Mouse (Mus musculus) gastrocnemius, postnatal 14 days (tissue): ENCODE results near the gene Ilf2. TPM values are rescaled to one million over a fixed set of nuclear protein-coding genes. Genes with fewer than 3 reads are reported as not detected.

Experiments
- DNase-seq: peaks from one replicate; pipeline ENCODE4 v3.0.0; 2021; ENCODE audit warnings: mixed read lengths
- intact Hi-C: fragments of 180-260 bp; cut with DNase I; formaldehyde crosslinking; loops from one replicate; pipeline ENCODE4 v1.15.1; 2025; ENCODE audit warnings: low total_unique reads
- total RNA-seq, 2 experiments: library from RNA; stranded (reverse); gene quantifications; 2 replicates each; pipeline ENCODE4 v1.2.3; 2021

Gene Ilf2
- total RNA-seq, 2 experiments from 2014 or later, result 32.6 to 35.9 TPM

DNA sequence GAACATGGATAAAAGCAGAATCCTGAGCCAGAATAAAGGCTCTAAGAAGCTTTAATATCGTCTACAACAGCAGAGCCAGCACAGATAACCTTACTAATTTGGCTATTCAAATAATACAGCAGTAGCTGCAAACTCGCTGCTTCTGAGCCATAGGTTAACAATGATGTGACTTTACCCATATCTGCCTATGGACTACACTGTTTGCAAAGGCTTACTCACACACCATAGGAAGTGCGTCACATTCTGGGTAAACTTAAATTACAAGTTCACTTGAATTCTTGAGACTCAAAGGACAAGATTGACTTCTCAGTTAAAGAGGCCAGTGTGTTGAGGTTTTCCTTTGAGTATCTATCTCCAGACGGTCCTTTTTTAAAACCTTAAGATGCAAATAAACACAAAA lies 27.5 kb downstream of the Ilf2 start:
- DNase-seq, result no peak
- intact Hi-C loops, result no loop called here

DNA sequence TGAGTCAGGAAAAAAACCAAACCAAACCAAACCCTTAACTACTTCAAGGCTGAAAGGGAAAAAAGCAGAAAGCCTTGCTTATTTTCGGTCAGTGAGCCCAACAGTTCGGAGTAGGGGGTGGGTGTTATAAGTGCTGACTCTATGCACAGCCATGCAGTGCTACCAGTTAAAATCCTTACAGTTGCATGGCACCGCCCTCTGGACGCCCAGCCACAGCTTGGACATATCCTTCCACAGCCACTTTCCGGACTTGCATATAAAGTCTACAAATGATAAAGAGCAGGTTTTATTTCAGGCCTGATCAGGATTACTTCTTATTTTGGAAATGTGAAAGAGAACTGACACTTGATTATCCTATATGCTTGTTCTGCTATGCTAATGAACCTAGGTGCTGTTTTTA lies 29.3 kb downstream of the Ilf2 start:
- intact Hi-C loops, result no loop called here
- no peak for DNase-seq

DNA sequence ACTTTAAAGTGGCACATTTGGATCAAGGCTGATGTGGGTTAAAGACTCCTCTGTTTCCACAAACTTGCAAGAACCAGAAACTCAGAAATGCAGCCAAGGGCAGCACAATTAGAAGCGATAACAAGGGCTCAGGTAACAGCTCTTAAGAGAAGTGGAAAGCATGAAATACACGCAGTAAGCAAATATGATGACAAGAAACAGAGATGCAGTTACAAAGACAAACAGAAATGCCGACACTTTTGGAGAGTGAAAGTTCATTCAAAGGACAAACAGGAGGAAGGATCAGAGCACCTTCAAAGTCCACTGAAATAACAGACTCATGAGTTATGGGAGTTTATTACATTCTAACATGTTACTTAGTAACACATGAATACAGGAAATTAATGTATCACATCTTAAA lies 30.4 kb downstream of the Ilf2 start:
- no peak for DNase-seq

DNA sequence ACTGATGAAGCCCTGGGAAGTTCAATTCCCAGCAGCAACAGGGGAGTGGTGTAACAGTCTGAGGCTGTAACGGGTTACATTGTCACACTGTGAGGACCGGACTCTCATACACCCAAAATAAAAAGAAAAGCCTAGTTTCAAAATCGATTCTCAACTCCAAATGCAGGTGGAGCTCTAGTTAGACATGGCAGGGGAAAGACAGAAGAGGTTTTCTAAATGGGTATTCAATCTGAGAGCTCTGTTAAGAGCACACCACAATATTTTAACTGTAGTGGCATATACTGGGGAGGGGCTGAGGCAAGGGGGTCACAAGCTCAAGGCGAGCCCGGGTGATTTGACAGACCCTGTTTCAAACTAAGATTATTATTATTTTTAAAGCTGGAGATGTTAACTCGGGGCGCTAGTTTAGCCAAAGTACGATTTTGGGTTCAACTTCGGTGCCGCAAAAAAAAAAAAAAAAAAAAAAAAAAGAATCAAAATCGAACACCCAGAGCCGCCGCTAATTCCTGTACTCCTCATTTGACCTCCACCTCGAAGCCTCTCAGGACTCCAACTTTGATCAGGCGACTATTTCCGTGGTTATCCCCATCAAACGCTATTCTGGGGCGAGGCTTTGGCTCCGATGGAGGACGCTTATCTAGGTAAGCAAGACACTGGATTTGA lies 32.5 kb downstream of the Ilf2 start:
- DNase-seq, result no peak
- intact Hi-C loops, result no loop called here

More for the DNA sequence above, 30.4 kb downstream of the Ilf2 start:
- intact Hi-C loops, result no loop called here

DNA sequence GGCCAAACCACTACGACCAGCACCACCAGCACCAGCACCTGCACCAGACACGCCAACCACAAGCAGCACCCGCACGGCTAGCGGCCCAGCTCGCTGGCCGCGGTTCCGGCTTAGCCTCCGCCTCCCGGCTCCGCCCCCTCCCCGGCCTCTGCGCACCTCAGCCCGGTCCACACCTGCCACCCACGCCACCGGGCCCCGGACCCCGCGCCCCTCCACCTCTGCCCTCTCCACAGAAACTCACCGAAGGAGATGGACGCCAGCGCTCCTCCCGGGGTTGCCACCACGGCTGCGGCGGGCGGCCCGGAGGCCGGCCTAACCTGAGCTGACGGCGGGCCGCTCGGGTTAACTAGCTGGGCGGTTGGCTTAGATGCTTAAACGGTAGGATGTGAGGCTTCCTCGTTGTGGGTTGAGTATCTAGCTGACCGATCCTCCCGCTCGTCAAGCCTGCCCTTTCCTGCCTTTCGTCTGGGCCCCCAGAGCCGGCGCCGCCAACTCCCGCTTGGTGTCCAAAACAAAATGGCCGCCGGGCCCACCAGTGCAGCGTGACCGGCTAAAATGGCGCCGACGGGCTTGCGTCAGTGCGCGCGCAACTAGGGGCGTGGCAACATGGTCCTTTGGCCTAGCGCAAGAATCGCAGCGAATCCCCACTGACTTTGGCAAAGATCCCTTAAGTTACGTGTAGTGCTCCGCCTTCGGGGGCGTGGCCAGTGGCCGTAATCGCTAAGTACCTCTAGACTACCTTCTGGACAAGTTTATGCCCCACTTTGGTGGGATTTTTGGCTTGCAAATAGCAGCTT lies 33.2 kb downstream of the Ilf2 start, which contains the start of gene Chtop:
Gene Chtop, minus strand, starts transcription at position 549 of the 797 bp plus-strand sequence.
- intact Hi-C loops, result no loop called here
- DNase-seq, result peak; percentile 100

DNA sequence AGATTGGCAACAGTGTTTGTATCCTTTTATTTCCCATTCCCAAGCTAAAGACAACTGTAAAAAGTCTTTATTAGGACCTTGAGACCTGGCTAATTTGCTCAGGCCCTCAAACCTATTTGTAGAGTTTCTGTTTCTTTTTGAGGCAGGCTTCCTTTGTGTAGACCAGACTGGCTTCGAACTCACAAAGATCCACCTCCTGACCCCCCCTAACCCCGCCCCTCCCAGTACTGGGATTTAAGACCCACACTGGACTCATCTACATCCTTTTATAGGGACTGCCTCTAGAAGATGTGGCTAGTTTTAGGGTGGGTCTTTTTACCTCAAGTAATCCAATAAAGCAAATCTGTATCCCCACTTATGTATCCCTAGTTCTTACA lies 33.8 kb downstream of the Ilf2 start:
- intact Hi-C loops, result no loop called here
- DNase-seq, result no peak

DNA sequence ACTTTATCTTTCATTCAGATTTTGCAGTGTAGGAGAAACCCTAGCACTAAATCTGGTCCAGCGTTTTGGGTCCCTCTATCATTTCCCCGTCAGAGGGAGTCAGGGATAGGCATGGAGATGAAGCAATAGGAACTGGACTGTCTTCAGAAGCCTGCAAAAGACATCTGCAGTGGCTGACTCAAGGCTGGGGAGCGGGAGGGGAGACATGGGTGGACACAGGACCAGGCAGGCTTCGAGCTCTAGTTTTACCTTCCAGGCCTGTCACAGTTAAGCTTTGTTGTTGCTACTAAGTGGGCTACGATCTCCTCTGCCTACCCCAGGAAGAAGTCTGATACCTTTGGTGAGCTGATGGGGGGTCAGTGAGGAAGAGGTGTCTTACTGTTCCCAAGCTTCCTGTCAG lies 36.4 kb downstream of the Ilf2 start:
- intact Hi-C loops, result no loop called here

DNA sequence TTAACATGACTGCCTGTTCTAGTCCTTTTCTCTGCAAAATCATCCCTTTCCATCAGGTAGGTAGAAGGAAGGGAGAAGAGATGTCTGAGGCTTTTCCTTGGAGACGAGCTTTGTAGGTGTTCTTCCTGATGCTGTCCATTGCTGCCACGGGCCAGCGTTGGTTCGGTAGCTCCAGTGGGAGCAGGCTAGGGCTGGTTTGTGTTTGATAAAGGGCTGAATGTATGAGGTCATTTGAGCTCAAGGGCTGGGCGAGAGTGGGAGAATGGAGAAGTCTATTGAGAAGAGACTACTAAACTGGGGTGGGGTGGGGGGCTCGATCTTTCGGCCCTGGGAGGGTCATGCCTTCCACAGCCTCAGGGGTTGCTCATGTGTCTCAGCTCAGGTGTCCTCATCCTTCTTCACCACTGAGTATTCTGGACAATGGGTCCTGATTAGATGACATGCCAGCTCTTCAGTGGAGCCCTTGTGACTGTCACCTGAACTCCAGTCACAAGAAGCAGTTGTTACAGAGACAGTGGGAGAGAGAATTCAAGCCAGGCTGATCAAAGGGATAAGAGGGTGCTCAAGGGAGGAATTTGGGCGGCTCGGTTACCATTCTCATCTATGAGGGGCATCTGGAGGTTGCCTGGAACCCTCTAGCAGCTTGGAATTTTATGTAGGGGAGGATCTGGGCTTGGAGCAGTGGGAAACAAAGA lies 37.2 kb downstream of the Ilf2 start:
- DNase-seq, result no peak
- intact Hi-C loops, result no loop called here

More for the DNA sequence above, 36.4 kb downstream of the Ilf2 start:
- DNase-seq, result no peak

DNA sequence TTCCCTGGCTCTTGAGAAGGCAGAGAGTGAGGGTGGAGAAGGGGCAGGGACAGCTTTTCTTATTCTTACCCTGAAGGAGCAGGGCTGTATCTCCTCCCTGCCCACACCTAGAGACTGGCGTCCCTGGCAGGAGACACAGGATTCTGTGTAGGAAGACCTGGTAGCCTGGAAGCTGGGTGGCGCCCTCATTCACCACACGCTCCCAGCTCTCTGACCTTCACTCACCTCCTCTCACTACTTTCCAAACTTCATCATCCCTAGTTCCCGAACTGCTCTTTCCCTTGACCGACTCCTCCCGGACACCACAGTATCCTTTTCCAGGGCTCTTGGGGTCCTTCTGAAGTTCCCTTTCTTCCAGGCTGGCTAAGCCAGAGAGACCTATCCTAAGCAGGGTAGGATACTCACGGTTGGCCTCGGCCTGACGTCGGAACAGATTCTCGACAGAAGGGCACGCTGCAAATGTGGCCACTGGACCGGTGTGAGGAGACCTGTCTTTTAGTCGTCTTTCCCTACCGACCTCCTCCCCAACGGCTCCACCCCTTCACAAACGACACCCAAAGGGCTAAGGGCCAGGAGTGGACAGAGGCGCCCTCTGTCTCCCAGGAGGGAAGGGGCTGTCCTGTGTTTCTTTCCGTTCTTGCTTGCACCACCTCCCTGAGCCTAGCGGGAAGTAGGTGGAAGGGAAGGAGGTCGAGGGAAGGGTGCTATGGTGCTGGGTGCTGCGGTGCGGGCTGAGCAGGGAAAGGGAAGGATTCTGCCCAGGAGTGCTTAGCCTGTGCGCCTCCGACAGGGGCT lies 38.1 kb downstream of the Ilf2 start, which contains the start of the genes S100a1 and S100a13:
Gene S100a1, minus strand, starts transcription at position 597 of the 795 bp plus-strand sequence.
Gene S100a13, plus strand, starts transcription at position 640 of the 795 bp plus-strand sequence.
- peak; percentile 68 for DNase-seq

DNA sequence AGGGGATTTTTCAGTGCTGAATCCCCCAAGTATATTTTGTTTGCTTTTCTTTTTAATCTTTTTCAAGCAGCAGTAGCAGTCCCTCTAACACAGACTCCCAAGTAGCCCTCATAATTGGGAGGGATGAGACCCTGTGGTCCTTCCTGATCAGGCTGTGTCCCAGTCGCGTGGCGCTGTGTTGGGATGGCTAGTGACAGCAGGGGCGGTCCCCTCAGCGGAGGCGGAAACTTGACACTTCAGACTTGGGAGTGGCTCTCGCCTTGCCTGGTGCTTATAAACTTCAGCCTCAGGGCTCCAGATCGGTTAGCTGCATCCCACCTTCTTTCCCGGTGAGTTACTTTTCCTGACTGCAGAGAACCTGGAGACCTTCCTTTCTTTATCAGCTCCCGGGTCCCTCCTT lies 38.8 kb downstream of the Ilf2 start:
- intact Hi-C loops, result no loop called here
- peak; percentile 74 for DNase-seq

More for the DNA sequence above, 38.1 kb downstream of the Ilf2 start, which contains the start of the genes S100a1 and S100a13:
- intact Hi-C loops, result no loop called here

DNA sequence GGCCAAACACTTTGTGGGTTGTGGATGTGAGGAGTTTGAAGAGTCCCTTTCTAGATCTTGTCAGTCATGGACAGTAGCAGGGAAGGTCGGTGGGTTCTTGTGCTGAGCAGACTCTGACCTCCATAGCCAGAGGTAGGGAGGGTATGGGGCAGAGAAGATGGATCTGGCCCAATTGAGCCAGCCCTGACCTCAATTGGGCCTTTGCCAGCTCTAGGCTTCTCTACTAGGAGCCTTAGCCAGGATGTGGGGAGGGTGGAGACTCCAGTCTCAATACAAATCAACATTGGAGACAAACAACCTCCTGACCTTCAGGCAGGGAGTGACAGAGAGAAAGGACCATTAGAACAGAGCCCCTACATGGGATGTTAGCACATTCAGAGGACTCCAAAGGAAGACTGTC lies 39.3 kb downstream of the Ilf2 start:
- peak; percentile 45 for DNase-seq
- intact Hi-C loops, result no loop called here

DNA sequence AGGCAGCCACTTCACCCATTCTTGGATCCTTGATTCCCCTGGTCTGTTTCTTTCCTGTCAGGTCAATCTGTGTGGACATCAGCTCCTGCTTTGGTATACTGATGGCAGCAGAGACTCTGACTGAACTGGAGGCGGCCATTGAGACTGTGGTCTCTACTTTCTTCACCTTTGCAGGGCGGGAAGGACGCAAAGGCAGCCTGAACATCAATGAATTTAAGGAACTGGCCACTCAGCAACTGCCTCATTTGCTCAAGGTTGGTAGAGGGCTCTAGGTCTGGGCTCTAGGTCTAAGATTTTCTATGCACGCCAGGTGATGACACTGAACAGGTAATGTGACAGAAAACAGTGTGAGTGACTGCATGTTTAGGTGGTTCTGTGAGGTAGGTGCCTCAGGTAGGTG lies 39.9 kb downstream of the Ilf2 start:
- intact Hi-C loops, result no loop called here
- no peak for DNase-seq

DNA sequence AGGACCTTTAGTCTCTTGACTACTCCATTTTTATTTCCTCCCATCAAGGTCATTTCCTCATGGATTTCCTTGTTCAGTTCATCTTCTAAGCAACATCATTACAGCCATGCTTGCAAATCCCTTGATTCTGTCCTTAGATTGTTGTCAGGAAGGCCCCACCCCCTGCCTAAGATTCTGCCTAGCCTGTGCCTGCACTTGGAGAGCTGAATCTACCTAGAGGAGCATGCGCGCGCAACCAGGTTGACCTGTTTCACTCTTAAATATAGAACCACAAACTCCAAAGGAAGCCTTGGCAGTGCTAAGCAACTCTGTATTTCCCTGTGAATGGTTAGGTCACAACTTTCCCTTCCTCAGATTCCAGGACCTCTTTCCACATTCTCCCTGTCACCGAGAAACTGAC lies 41.8 kb downstream of the Ilf2 start:
- no peak for DNase-seq
- intact Hi-C loops, result no loop called here

DNA sequence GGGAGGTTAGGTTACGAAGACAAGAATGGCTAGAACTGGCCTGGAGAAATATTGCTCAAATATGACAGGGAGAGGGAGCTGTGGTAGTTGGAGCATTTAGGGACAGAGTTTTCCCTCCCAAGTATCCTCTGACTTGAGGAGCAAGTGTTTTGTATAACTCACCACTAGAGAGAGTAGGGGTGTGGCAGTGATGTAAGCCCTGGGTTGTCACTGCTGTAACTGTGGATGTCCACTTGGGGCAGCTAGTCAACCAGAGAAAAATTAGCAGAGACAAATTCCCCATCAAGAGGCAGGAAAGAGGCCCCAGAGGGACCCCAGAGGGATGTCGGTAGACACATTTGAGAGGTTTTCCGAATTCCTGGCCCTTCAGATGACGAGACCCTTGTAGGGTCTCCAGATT lies 49.5 kb downstream of the Ilf2 start:
- DNase-seq, result peak; percentile 62
- intact Hi-C loops, result loop anchor here (5.0 kb wide), 2 partner anchors 57 to 92 kb away; no protein-coding TSS in a partner anchor

DNA sequence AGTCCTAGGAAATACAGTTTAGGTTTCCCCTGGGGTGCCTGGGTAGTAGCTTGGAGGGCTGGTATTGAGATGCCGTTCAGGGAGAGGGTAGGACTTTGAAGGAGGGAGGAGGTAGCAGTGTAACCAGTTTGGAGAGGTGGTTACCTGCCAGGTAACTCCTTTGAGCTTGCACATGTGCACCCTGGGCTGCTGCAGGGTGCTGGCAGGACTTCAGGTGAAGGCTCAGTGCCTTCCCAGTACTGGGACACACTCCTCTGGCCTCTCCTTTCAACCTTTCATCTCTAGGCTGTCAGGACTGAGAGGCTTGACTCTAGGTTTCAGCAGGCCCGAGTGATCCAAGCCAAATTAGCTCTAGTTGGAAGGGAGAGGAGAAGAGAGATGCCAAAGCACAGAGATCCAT lies 50.1 kb downstream of the Ilf2 start:
- intact Hi-C loops, result loop anchor here (5.0 kb wide), 2 partner anchors 56 to 91 kb away; no protein-coding TSS in a partner anchor

DNA sequence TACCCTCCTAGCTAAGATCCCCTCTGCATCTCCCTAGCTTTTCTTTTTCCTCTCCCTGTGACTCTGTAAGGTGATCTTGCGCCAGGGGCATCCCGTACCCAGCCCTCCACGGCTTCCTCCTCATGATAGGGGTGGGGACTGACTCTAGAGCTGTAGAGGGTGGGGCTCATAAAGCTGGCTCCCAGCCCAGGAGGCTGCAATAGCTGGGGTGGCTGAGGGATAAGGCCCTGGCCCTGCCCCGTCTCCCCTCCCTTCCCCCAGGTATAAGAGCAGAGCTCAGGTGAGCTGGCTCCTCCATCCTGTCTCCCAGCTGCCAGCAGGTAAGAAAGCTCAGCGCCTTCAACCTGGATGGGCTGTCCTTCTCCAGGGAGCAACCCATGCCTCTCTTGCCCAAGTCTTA lies 50.7 kb downstream of the Ilf2 start, which contains the start of gene S100a14:
Gene S100a14, plus strand, starts transcription at position 277 of the 400 bp plus-strand sequence.
- DNase-seq, result peak; percentile 32
- intact Hi-C loops, result loop anchor here (5.0 kb wide), 2 partner anchors 56 to 91 kb away; no protein-coding TSS in a partner anchor

More for the DNA sequence above, 50.1 kb downstream of the Ilf2 start:
- no peak for DNase-seq

DNA sequence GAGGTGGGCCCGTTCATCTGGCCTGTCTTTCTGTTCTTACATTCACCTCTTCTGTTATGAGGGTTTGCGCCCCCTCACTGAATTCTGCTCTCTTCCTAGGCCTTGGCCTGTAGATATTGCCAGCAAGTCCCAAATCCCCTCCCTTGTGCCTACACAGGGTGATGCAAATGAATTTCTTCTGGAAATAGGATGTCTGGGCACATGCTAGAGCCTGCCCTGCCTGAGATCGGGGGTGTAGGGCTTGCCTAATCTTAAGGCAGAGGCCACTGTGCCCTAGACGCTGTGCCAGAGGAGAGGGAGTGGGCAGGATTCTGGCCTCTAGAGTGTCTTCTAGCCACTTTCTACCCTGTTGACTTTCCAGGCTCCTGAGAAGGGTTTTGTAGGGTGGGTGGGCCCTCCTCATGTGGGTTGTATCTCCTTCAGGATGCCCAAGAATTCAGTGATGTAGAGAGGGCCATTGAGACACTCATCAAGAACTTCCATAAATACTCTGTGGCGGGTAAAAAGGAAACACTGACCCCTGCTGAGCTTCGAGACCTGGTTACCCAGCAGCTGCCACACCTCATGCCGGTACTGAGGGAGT lies 51.5 kb downstream of the Ilf2 start:
- intact Hi-C loops, result loop anchor here (5.0 kb wide), 2 partner anchors 55 to 90 kb away; no protein-coding TSS in a partner anchor
- DNase-seq, result no peak

DNA sequence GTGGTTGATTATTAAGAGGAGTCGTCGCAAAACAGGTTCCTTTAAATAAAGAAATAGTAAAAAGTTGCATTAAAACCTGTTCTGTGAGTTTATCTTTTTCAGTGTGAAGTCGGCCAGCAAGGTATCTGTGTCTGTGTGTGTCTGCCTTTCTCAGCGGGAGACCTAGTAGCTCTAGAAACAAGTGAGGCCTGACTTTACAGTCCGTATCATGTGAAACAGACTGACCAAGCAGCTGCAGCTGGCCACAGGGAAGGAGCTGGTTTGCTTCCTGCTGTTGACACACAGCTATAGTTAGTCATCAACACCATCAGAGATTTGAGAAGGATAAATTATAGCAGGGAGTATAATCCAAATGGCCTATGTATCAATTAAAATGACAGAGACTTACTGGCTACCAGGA lies 55.8 kb downstream of the Ilf2 start:
- intact Hi-C loops, result no loop called here
- DNase-seq, result no peak

DNA sequence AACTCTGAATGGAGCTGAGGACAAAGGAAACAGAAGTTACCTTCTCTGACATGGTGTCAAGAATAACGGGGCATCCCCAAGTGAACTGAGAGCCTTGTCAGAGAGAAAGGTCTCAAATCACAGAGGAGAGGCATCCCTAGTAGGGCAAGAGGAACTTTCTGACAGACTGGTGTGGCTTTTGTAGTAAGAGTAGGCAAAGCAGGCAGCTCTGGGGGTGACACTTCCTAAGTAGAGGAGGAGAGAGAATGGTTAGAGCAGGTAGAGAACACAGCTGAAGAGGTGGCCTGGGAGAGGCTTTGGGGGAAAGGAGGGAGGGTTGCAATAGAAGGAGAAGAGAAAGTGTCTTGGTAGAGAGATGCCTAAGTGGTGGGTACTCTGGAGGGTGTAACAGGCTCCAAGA lies 59.5 kb downstream of the Ilf2 start:
- intact Hi-C loops, result no loop called here
- no peak for DNase-seq
